Mouse (Mus musculus) intestine, embryonic 14.5 days (tissue): ENCODE results near the gene Ube2h. TPM values are rescaled to one million over a fixed set of nuclear protein-coding genes. Genes with fewer than 3 reads are reported as not detected.
"Not testable (repeated sequence)": the region's sequence is repeated elsewhere in the genome, so short reads cannot be mapped to it uniquely, and the experiment has no call there.

Experiments
- ATAC-seq: fragments of 200-750 bp; cut with Nextera tagmentation; replicated peaks from 2 replicates; pipeline ENCODE4 v1.8.0; 2017; ENCODE audit warnings: low read depth, moderate number of reproducible peaks, moderate TSS enrichment, moderate library complexity; ENCODE audit not compliant: low FRiP score, low TSS enrichment
- DNase-seq: peaks from one replicate; pipeline ENCODE4 v3.0.0-alpha.2; 2018; ENCODE audit warnings: low spot score
- H3K27ac ChIP-seq: fragments of 300-500 bp; sonication (generic); 2 replicates; pipeline ENCODE4 v1.5.1; 2014; ENCODE audit warnings: low read depth, mild to moderate bottlenecking, control low read depth
- H3K27me3 ChIP-seq: fragments of 300-500 bp; sonication (generic); replicated peaks from 2 replicates; pipeline ENCODE4 v1.6.1; 2014; ENCODE audit warnings: low read length, control low read depth; ENCODE audit not compliant: control insufficient read depth, insufficient read depth
- H3K36me3 ChIP-seq: fragments of 300-500 bp; sonication (generic); 2 replicates; pipeline ENCODE4 v1.6.1; 2014; ENCODE audit warnings: low read length, control low read depth; ENCODE audit not compliant: control insufficient read depth, insufficient read depth
- H3K4me1 ChIP-seq: fragments of 300-500 bp; sonication (generic); replicated peaks from 2 replicates; pipeline ENCODE4 v1.6.1; 2014; ENCODE audit warnings: low read length, control low read depth, mixed read lengths; ENCODE audit not compliant: control insufficient read depth, insufficient read depth
- H3K4me2 ChIP-seq: fragments of 300-500 bp; sonication (generic); 2 replicates; pipeline ENCODE4 v1.6.1; 2014; ENCODE audit warnings: low read length
- H3K4me3 ChIP-seq: fragments of 300-500 bp; sonication (generic); 2 replicates; pipeline ENCODE4 v1.5.1; 2014; ENCODE audit warnings: low read depth, low read length, control low read depth, mixed read lengths
- H3K9ac ChIP-seq: fragments of 300-500 bp; sonication (generic); 2 replicates; pipeline ENCODE4 v1.6.1; 2014; ENCODE audit warnings: mild to moderate bottlenecking, low read length
- H3K9me3 ChIP-seq: fragments of 300-500 bp; sonication (generic); 2 replicates; pipeline ENCODE4 v1.6.1; 2016; ENCODE audit warnings: low read length, control low read depth; ENCODE audit not compliant: control insufficient read depth
- WGBS: fragments of 180-500 bp; shearing (Covaris S2); extraction: QIAGEN DNeasy Blood & Tissue Kit; methylation state at CpG from one replicate; pipeline ENCODE4 v1.1.7; 2014; 5-methylcytosine and 5-hydroxymethylcytosine counted together
- polyA plus RNA-seq: library from polyadenylated mRNA; unstranded; fragments of >200 nt; fragmentation: Nextera tagmentation; extraction: Ambion mirVana; gene quantifications from 2 replicates; pipeline ENCODE4 v1.2.1, GENCODE M21; 2014

The Ube2h gene
- polyA plus RNA-seq, 1 experiment from 2014 or later: 50.5 TPM

GRCm38 (mm10) chr6:30211641-30212455, 92.5 kb downstream of the Ube2h start:
- Histone ChIP-seq H3K36me3 (peaks cover 20% of the 10 kb centered on the region), H3K4me1 (no peaks in the 10 kb centered on the region), H3K27me3 (no peaks in the 10 kb centered on the region), H3K9ac (no peak overlapping the region), H3K4me3 (no peak overlapping the region), H3K27ac (no peak overlapping the region), H3K4me2 (no peak overlapping the region), H3K9me3 (no peaks in the 10 kb centered on the region)
- 79% methylated on average over 16 of the region's 16 CpGs for WGBS
- no peak for ATAC-seq
- no peak for DNase-seq

DNA sequence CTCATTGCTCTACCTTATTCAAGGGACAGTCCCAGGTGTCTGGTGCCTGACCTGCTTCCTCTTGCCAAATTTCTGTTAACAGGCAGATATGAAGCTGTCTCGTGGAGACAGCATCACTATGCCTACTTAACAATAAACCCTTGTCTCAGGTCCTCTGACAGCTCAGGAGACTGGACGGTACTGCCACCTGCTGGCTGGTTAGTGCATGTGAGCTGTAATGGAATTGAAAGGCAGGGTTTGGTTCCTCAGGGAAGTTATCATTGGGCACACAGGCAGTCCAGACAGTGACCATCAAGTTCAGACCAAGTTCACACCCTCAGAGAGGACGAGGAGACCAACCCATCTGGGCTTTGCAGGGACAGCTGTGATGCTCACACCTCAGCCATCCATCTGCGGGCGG, 93.6 kb downstream of the Ube2h start:
- no peak overlapping the region for H3K27ac ChIP-seq
- 0 out of 2 replicates have a peak, but pooled peaks have one; percentile 49 for ATAC-seq

DNA sequence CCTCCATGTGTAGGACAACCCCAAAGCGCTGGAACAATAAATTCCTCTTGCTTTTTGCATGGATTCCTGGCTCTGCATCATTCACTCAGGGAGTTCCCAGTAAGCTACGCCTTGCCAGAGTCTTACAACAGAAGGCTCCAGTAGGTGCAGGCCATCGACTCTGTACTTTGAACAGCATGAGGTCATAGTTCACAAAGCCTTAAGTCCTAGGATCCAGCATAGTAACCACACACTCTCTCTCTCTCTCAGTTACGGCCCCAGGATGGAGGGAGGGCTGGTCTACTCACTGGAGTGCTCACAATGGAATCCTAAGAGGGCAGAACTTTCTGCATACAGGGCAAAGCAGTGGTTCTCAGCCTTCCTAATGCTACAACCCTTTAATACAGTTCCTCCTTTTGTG, 95.5 kb downstream of the Ube2h start:
- Histone ChIP-seq H3K27ac (no peak overlapping the region), H3K4me1 (no peaks in the 10 kb centered on the region), H3K36me3 (peaks cover 8% of the 10 kb centered on the region; the same call in 1 of the 2 replicates), H3K9me3 (no peaks in the 10 kb centered on the region), H3K27me3 (no peaks in the 10 kb centered on the region), H3K4me3 (no peak overlapping the region), H3K9ac (no peak overlapping the region), H3K4me2 (no peak overlapping the region)
- 53% methylated on average over 4 of the region's 4 CpGs for WGBS
- DNase-seq (no peak), ATAC-seq (no peak)

More for the DNA sequence above, 93.6 kb downstream of the Ube2h start:
- DNase-seq: peak; percentile 82
- H3K9ac ChIP-seq: no peak overlapping the region
- peaks cover 18% of the 10 kb centered on the region for H3K36me3 ChIP-seq
- no peaks in the 10 kb centered on the region for H3K9me3 ChIP-seq
- no peak overlapping the region for H3K4me3 ChIP-seq
- H3K4me1 ChIP-seq: no peaks in the 10 kb centered on the region
- H3K4me2 ChIP-seq: no peak overlapping the region
- no peaks in the 10 kb centered on the region for H3K27me3 ChIP-seq
- WGBS: 39% methylated on average over 5 of the region's 5 CpGs

GRCm38 (mm10) chr6:30205587-30206202, 98.6 kb downstream of the Ube2h start:
- peak overlapping the region; percentile 54 for H3K4me2 ChIP-seq
- H3K4me3 ChIP-seq: peak overlapping the region; percentile 15; the same call in 1 of the 2 replicates
- no peaks in the 10 kb centered on the region for H3K4me1 ChIP-seq
- no peaks in the 10 kb centered on the region for H3K9me3 ChIP-seq
- no peak overlapping the region for H3K27ac ChIP-seq
- H3K9ac ChIP-seq: no peak overlapping the region
- H3K36me3 ChIP-seq: no peaks in the 10 kb centered on the region
- ATAC-seq: peak; percentile 71
- DNase-seq: peak; percentile 87
- WGBS: 6% methylated on average over 30 of the region's 30 CpGs
- no peaks in the 10 kb centered on the region for H3K27me3 ChIP-seq

GRCm38 (mm10) chr6:30205180-30205538, 99.2 kb downstream of the Ube2h start:
- DNase-seq, H3K4me3 ChIP-seq, H3K27me3 ChIP-seq, H3K4me1 ChIP-seq, H3K27ac ChIP-seq, H3K9ac ChIP-seq, H3K36me3 ChIP-seq, H3K9me3 ChIP-seq, H3K4me2 ChIP-seq, ATAC-seq: not testable (repeated sequence)
- 79% methylated on average over 6 of the region's 6 CpGs for whole genome bisulfite sequencing

GRCm38 (mm10) chr6:30204383-30205179, 99.8 kb downstream of the Ube2h start:
- 65% methylated on average over 20 of the region's 20 CpGs for WGBS
- no peaks in the 10 kb centered on the region for H3K36me3 ChIP-seq
- H3K4me3 ChIP-seq: no peak overlapping the region
- H3K4me1 ChIP-seq: no peaks in the 10 kb centered on the region
- no peak overlapping the region for H3K4me2 ChIP-seq
- ATAC-seq (no peak), DNase-seq (no peak)
- H3K27me3 ChIP-seq: no peaks in the 10 kb centered on the region
- no peak overlapping the region for H3K9ac ChIP-seq
- H3K27ac ChIP-seq: no peak overlapping the region
- H3K9me3 ChIP-seq: no peaks in the 10 kb centered on the region

- Histone ChIP-seq H3K27me3 (no peaks in the 10 kb centered on the region), H3K27ac (no peak overlapping the region), H3K36me3 (no peaks in the 10 kb centered on the region), H3K9me3 (no peaks in the 10 kb centered on the region), H3K4me3 (no peak overlapping the region), H3K9ac (no peak overlapping the region), H3K4me1 (no peaks in the 10 kb centered on the region), H3K4me2 (no peak overlapping the region)
- DNase-seq (no peak), ATAC-seq (no peak)
- 80% methylated on average over 8 of the region's 8 CpGs for WGBS
Observed at GRCm38 (mm10) chr6:30196143-30196542, 108.2 kb downstream of the Ube2h start.

GRCm38 (mm10) chr6:30195656-30196055, 108.7 kb downstream of the Ube2h start:
- Histone ChIP-seq H3K4me2 (no peak overlapping the region), H3K27ac (no peak overlapping the region), H3K9me3 (no peaks in the 10 kb centered on the region), H3K27me3 (no peaks in the 10 kb centered on the region), H3K4me3 (no peak overlapping the region), H3K36me3 (no peaks in the 10 kb centered on the region), H3K4me1 (no peaks in the 10 kb centered on the region), H3K9ac (no peak overlapping the region)
- DNase-seq (no peak), ATAC-seq (no peak)
- WGBS: 80% methylated on average over 11 of the region's 11 CpGs
